Mouse (Mus musculus): ENCODE measurements around the gene Nmt1. TPM values are rescaled to one million over a fixed set of nuclear protein-coding genes. Genes with fewer than 3 reads are reported as not detected.
A peak's percentile ranks its signal among the peaks of the same experiment; 100 is the strongest.

Nmt1 gene
- polyA plus RNA-seq, 1 experiment from 2014 or later, result 32.4 TPM

DNA sequence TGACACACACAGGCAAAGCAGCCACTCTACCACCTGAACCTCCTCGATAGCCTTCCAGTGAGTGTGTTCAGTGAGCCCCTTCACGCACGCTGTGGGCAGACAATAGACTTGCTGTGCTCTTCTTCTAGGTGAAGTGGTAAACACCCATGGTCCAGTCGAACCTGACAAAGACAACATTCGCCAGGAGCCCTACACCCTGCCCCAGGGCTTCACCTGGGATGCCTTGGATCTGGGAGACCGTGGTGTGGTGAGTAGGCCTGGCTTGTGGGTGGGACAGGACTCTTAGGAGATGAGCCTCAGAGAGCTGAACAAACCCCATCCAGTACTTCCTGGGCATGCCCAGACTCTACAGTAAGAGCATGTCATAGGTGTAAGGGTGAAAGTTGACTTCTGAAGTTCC lies 24.1 kb downstream of the Nmt1 start:
- Histone ChIP-seq H3K4me1 (replicated peaks) (no peaks in the 10 kb centered on the region), H3K27me3 (no peaks in the 10 kb centered on the region), H3K4me2 (no peak overlapping the region), H3K9me3 (no peaks in the 10 kb centered on the region), H3K27ac (replicated peaks) (no peak overlapping the region), H3K4me3 (no peak overlapping the region), H3K36me3 (peaks cover 43% of the 10 kb centered on the region), H3K9ac (no peak overlapping the region)
- ATAC-seq (ENCODE audit: low FRiP score, low read depth), result no peak
- 91% methylated on average over 6 of the region's 6 CpGs for WGBS

DNA sequence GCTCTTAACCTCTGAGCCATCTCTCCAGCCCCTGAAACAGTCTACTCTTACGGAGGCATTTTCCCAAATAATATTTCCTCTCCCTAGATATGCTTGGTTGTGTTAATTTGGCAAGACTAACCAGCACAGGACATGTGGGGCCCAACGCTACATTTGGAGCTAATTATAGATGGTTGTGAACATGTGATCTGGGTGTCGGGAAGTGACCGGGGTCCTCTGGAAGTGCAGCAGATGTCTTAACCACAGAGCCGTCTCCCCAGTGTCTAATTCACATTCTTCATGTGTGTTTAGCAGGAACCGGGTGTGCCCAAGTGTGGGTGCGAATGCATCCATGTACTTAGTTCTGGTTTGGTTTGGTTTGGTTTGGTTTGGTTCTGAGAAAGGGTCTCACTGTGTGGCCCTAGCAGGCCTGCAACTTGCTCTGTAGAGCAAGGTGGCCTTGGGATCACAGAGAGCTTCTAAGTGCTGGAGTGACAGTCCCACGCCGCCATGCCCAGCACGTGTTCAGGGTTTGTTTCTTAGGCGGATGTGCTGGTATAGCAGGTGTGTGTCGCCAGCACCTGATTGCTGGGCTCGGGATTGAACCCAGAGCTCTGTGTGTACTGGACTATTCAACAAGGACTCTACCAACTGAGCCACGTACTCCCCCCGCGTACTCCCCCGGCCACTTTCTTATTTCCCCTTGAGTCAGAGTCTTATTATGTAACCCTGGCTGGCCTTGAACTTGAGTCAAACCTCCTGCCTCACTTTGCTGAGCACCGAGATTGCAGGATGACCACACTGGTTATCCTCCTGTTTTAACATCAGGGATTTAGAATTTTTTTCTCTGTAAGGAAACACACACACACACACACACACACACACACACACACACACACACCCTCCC lies 25.4 kb downstream of the Nmt1 start:
- Histone ChIP-seq H3K36me3 (peaks cover 51% of the 10 kb centered on the region), H3K27me3 (no peaks in the 10 kb centered on the region), H3K4me2 (no peak overlapping the region), H3K9ac (no peak overlapping the region), H3K9me3 (no peaks in the 10 kb centered on the region), H3K4me1 (replicated peaks) (no peaks in the 10 kb centered on the region), H3K27ac (replicated peaks) (no peak overlapping the region), H3K4me3 (no peak overlapping the region)
- 95% methylated on average over 18 of the region's 18 CpGs for WGBS
- no peak for ATAC-seq (ENCODE audit: low FRiP score, low read depth)

DNA sequence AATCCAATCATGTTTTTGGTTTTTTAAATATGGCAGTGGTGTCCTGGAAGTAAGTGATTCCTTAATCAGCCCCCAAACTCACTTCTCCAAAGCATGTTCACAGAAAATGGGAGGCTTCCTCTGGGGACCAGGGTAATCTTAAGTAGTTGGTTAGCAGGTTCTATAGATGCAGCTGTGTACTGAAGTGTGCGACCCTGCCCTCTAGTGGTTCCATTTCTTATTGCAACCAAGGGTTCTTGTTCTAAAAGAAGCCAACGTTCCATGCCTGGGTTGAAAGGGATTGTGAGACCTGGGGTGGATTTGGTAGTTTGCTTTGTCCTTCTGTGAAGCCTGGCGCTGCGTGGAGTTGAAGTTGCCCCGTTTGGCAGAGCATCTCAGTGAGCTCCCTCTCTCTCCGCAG lies 26.8 kb downstream of the Nmt1 start:
- H3K4me1 ChIP-seq (replicated peaks), result no peaks in the 10 kb centered on the region
- no peak overlapping the region for H3K9ac ChIP-seq
- peaks cover 60% of the 10 kb centered on the region for H3K36me3 ChIP-seq
- H3K9me3 ChIP-seq, result no peaks in the 10 kb centered on the region
- no peak overlapping the region for H3K4me3 ChIP-seq
- 46% methylated on average over 6 of the region's 6 CpGs for WGBS
- ATAC-seq (ENCODE audit: low FRiP score, low read depth), result 0 out of 2 replicates have a peak, but pooled peaks have one; percentile 34
- no peak overlapping the region for H3K27ac ChIP-seq (replicated peaks)
- H3K27me3 ChIP-seq, result no peaks in the 10 kb centered on the region
- no peak overlapping the region for H3K4me2 ChIP-seq

GRCm38 (mm10) chr11:103056636-103057035 lies 28.6 kb downstream of the Nmt1 start:
- Histone ChIP-seq H3K27ac (replicated peaks) (no peak overlapping the region), H3K9ac (no peak overlapping the region), H3K36me3 (peaks cover 66% of the 10 kb centered on the region), H3K4me3 (no peak overlapping the region), H3K4me2 (no peak overlapping the region), H3K27me3 (no peaks in the 10 kb centered on the region), H3K9me3 (no peaks in the 10 kb centered on the region), H3K4me1 (replicated peaks) (no peaks in the 10 kb centered on the region)
- 97% methylated on average over 7 of the region's 7 CpGs for WGBS
- no peak for ATAC-seq (ENCODE audit: low FRiP score, low read depth)

DNA sequence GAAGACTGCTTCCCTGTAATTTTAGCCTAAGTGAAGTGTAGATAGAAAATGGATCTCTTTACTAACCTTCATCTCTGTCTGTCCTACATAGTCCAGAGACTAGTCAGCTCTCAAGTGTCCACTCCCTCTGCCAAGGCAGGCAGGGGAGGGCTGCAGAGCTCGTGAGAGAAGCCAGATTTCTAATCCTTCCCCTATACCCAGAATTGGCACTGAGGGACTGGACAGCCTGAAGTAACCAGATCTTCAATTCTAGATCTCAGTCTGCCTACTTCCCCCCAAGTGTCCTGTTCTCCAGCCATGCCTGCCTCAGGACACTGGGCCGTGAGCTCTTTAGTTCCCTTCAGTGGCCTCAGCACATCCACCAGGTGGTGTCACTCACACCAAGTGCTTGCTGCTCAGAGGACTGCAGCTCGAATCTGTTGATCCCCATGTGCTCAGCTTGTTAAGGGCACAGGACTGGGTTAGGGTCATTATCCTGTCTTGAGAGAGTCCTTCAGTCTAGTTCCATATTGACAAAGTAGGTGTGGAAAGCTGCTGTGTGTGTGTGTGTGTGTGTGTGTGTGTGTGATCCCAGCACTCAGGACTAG lies 30.6 kb downstream of the Nmt1 start:
- Histone ChIP-seq H3K27me3 (no peaks in the 10 kb centered on the region), H3K36me3 (peaks cover 60% of the 10 kb centered on the region), H3K4me2 (no peak overlapping the region), H3K4me3 (no peak overlapping the region), H3K9ac (no peak overlapping the region), H3K9me3 (no peaks in the 10 kb centered on the region), H3K27ac (replicated peaks) (no peak overlapping the region), H3K4me1 (replicated peaks) (no peaks in the 10 kb centered on the region)
- 81% methylated on average over 3 of the region's 3 CpGs for WGBS
- ATAC-seq (ENCODE audit: low FRiP score, low read depth), result no peak

- no peaks in the 10 kb centered on the region for H3K9me3 ChIP-seq
- 96% methylated on average over 14 of the region's 14 CpGs for WGBS
- H3K27ac ChIP-seq (replicated peaks), result no peak overlapping the region
- no peaks in the 10 kb centered on the region for H3K4me1 ChIP-seq (replicated peaks)
- no peaks in the 10 kb centered on the region for H3K27me3 ChIP-seq
- no peak for ATAC-seq (ENCODE audit: low FRiP score, low read depth)
- H3K36me3 ChIP-seq, result peaks cover 67% of the 10 kb centered on the region
- H3K4me2 ChIP-seq, result no peak overlapping the region
- no peak overlapping the region for H3K4me3 ChIP-seq
- H3K9ac ChIP-seq, result no peak overlapping the region
Measured at GRCm38 (mm10) chr11:103066191-103067050, 38.4 kb downstream of the Nmt1 start.

DNA sequence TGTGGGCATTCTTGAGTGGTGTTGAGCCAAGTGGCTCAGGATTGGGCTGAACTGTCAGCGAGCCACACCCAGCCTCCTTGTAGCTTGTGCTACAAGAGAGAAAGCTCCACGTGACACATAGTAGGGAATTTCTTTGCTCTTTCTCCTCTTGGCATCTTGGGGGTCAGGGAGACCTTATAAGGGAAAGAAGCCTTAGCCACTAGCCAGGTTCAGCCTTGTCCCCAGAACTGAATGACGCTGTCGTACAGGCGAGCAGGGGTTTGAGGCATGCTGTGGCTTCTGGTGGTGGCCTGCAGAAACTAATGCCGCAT lies 39.0 kb downstream of the Nmt1 start:
- ATAC-seq (ENCODE audit: low FRiP score, low read depth), result no peak
- Histone ChIP-seq H3K36me3 (peaks cover 61% of the 10 kb centered on the region), H3K4me3 (no peak overlapping the region), H3K4me2 (no peak overlapping the region), H3K27me3 (no peaks in the 10 kb centered on the region), H3K27ac (replicated peaks) (no peak overlapping the region), H3K4me1 (replicated peaks) (no peaks in the 10 kb centered on the region), H3K9me3 (no peaks in the 10 kb centered on the region), H3K9ac (no peak overlapping the region)
- 94% methylated on average over 6 of the region's 6 CpGs for WGBS

DNA sequence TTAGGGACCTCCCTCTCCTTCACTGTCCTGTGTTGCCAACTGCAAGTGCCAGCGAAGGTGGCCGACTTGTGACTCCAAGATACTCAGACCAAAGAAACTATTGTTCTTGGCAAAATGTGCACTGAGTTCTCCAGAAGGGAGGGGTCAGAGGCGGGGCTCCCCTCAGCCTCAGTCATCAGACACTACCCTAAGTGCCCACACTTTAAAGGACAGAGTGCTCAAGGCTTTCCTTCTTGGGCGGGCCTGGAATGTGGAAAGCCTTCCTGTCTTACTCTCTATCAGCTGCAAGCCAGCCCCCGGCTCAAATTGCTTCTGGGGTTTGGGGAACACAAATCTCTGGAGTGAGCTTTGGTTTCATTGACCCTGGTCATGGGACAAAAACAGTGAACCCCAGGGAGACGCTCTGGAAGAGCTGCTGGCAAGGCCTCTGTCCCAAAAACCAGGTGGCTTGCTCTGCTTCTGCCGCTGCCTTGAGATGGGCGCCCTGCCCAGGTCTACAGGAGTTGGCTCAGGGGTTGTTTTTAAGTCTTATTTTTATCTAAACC lies 39.5 kb downstream of the Nmt1 start:
- Histone ChIP-seq H3K27me3 (no peaks in the 10 kb centered on the region), H3K4me1 (replicated peaks) (no peaks in the 10 kb centered on the region), H3K27ac (replicated peaks) (no peak overlapping the region), H3K9ac (no peak overlapping the region), H3K9me3 (no peaks in the 10 kb centered on the region), H3K4me3 (no peak overlapping the region), H3K36me3 (peaks cover 57% of the 10 kb centered on the region), H3K4me2 (no peak overlapping the region)
- WGBS, result 83% methylated on average over 8 of the region's 8 CpGs
- no peak for ATAC-seq (ENCODE audit: low FRiP score, low read depth)

DNA sequence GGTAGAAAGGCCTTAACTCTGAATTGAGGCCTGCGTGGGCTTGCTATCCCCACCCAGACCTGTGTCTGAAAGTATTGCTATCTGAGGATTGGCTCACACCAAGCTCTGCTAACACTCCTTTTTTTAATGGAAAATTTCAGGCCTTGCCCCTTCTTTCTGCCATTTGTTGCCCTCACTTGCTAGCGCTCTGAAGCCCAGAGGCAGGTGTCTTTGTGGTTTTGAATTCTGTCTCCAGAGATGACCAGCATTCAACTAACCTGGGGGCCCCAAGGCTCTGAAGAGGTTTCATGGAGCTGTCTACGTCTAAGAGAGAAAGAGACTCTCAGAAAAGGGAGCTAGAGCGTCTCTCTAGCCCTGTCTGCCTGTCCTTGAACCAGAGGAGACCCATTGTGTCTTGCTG lies 40.3 kb downstream of the Nmt1 start:
- ATAC-seq (ENCODE audit: low FRiP score, low read depth), result no peak
- no peak overlapping the region for H3K4me2 ChIP-seq
- no peaks in the 10 kb centered on the region for H3K27me3 ChIP-seq
- H3K9ac ChIP-seq, result no peak overlapping the region
- H3K4me1 ChIP-seq (replicated peaks), result no peaks in the 10 kb centered on the region
- no peak overlapping the region for H3K27ac ChIP-seq (replicated peaks)
- H3K36me3 ChIP-seq, result peaks cover 54% of the 10 kb centered on the region
- 98% methylated on average over 4 of the region's 4 CpGs for WGBS
- H3K9me3 ChIP-seq, result no peaks in the 10 kb centered on the region
- H3K4me3 ChIP-seq, result no peak overlapping the region

GRCm38 (mm10) chr11:103068884-103069283 lies 40.9 kb downstream of the Nmt1 start:
- WGBS, result 91% methylated on average over 11 of the region's 11 CpGs
- H3K9me3 ChIP-seq, result no peaks in the 10 kb centered on the region
- no peaks in the 10 kb centered on the region for H3K27me3 ChIP-seq
- peaks cover 51% of the 10 kb centered on the region for H3K36me3 ChIP-seq
- ATAC-seq (ENCODE audit: low FRiP score, low read depth), result no peak
- no peak overlapping the region for H3K4me3 ChIP-seq
- H3K4me2 ChIP-seq, result no peak overlapping the region
- H3K9ac ChIP-seq, result no peak overlapping the region
- no peak overlapping the region for H3K27ac ChIP-seq (replicated peaks)
- no peaks in the 10 kb centered on the region for H3K4me1 ChIP-seq (replicated peaks)

- 95% methylated on average over 2 of the region's 2 CpGs for WGBS
- Histone ChIP-seq H3K27me3 (no peaks in the 10 kb centered on the region), H3K27ac (replicated peaks) (no peak overlapping the region), H3K4me1 (replicated peaks) (no peaks in the 10 kb centered on the region), H3K9me3 (no peaks in the 10 kb centered on the region), H3K4me3 (no peak overlapping the region), H3K36me3 (peaks cover 42% of the 10 kb centered on the region), H3K9ac (no peak overlapping the region), H3K4me2 (no peak overlapping the region)
- no peak for ATAC-seq (ENCODE audit: low FRiP score, low read depth)
Measured at GRCm38 (mm10) chr11:103069731-103070130, 41.7 kb downstream of the Nmt1 start.
